In the genomic region with DNA sequence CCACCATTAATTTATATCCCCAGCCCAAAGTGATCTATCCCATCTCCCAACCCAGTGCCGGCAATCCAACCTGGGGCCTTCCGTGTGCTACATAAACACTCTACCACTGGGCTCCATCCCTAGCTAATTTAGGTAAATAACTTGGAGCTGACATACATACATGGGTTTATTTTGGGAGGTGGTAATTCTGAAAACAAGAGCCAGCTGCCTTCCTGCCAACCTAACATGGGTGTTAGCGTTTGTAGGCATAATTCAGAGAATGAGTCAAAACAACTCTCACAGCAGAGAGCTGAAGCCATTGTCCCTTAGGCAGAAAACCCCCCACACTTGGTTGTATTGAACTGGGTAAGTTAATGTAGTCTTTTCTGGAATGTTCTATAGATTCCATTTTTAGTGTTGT, we compare ENCODE assay signal across 34 mouse cellular contexts. TPM values are rescaled to one million over a fixed set of nuclear protein-coding genes. Genes with fewer than 3 reads are reported as not detected.
DNase-seq lines count a peak whose midpoint lies in the region; ATAC-seq and TF ChIP-seq lines count a peak whose summit lies in the region.
"Had no signal": no experiment of that assay in that cellular context is flagged by ENCODE, and none has a peak within 500 bp of the region (broad histone marks: within the 10 kb centered on the region; RNA-seq: fewer than 3 reads in every experiment).

No protein-coding gene starts in this region.

- TF ChIP-seq CTCF in layer of hippocampus, adult 2 months (conservative IDR thresholded peaks at IDR 0.05) = no peak

- peak overlapping the region; percentile 46; the same call in 1 of the 2 replicates for H3K27ac ChIP-seq in layer of hippocampus, adult 2 months
- H3K27ac ChIP-seq: embryonic facial prominence, embryonic 10.5 days; embryonic facial prominence, embryonic 15.5 days; forebrain, embryonic 12.5 days; hindbrain, embryonic 10.5 days; hindbrain, embryonic 15.5 days; limb, embryonic 10.5 days; limb, embryonic 15.5 days; liver, embryonic 13.5 days; midbrain, embryonic 12.5 days; neural tube, embryonic 12.5 days had no signal

- ATAC-seq in frontal cortex, adult (ENCODE audit: low TSS enrichment) = peak; percentile 88
- ATAC-seq: inflammation-experienced regulatory T-cells, adult 6 months; lung, postnatal 0 days had no signal

- no peak overlapping the region for H3K4me3 ChIP-seq in layer of hippocampus, adult 2 months
- H3K4me3 ChIP-seq: embryonic facial prominence, embryonic 10.5 days; embryonic facial prominence, embryonic 15.5 days; forebrain, embryonic 12.5 days; hindbrain, embryonic 10.5 days; hindbrain, embryonic 15.5 days; limb, embryonic 10.5 days; limb, embryonic 15.5 days; liver, embryonic 13.5 days; megakaryocyte, embryonic 14.5 days; midbrain, embryonic 12.5 days; myocyte; neural tube, embryonic 12.5 days had no signal

- no peak for DNase-seq in frontal cortex, postnatal 14 days (ENCODE audit: low spot score in 2 of 2)
- DNase-seq in layer of hippocampus, adult 2 months (ENCODE audit: low spot score in 2 of 2) = no peak
- no peak for DNase-seq in layer of hippocampus, postnatal 25 days (ENCODE audit: extremely low spot score in 1 of 2, low spot score in 1 of 2)
- peak; percentile 52 to 66 for DNase-seq in right cerebral cortex, adult 2 months (ENCODE audit: low spot score in 2 of 2)
- no peak for DNase-seq in right cerebral cortex, postnatal 14 days
- no peak for DNase-seq in cerebellum, adult 9-11 months
- DNase-seq: adrenal gland, adult 8-10 months; cerebellum, adult 11 months; cerebellum, postnatal 10 days; gastrocnemius, postnatal 14 days; heart, adult 18-20 months; heart, postnatal 14 days; kidney, adult 11 months; kidney, postnatal 14 days; liver, embryonic 13.5 days; lung, adult 18-20 months; lung, postnatal 4 days; spleen, adult 18-20 months; thymus, postnatal 4 days had no signal

RNA-seq across cellular contexts. Expression of a gene that starts 12.6 kb away (rescaled TPM):
- 10 to 100 TPM; 93.3 to 98.1 TPM for total RNA-seq in layer of hippocampus, adult 2 months (2021)
- total RNA-seq in layer of hippocampus, postnatal 25 days (2021) = 10 to 100 TPM; 88.1 to 96.4 TPM

RNA-seq across cellular contexts. Expression of a gene that starts 26.9 kb away (rescaled TPM):
- total RNA-seq in layer of hippocampus, adult 2 months (2021) = 100 to 1,000 TPM; 107 to 123 TPM
- total RNA-seq in layer of hippocampus, postnatal 25 days (2021) = 100 to 1,000 TPM; 107 to 112 TPM
- total RNA-seq: G1E had no signal

Comparison
In these comparisons a context has a peak if more than half of its experiments do, and no peak if none do; other contexts are left out.
1. DNase-seq: peak in right cerebral cortex, adult 2 months (2 of 2); none in frontal cortex, postnatal 14 days (0 of 2), layer of hippocampus, adult 2 months (0 of 2), layer of hippocampus, postnatal 25 days (0 of 2), right cerebral cortex, postnatal 14 days (single experiment) and cerebellum, adult 9-11 months (single experiment).